Mouse (Mus musculus): Measurements from ENCODE around the gene En2. TPM values are rescaled to one million over a fixed set of nuclear protein-coding genes. Genes with fewer than 3 reads are reported as not detected.
A peak's percentile ranks its signal among the peaks of the same experiment; 100 is the strongest.

The En2 gene
- polyA plus RNA-seq, 1 experiment from 2014 or later, result not detected

- Histone ChIP-seq H3K4me3 (ENCODE audit: low read depth, low read length) (no peak overlapping the region), H3K4me2 (ENCODE audit: low read depth, low read length) (no peak overlapping the region), H3K27me3 (replicated peaks; ENCODE audit: control insufficient read depth, insufficient read depth, low read length) (peaks cover 90% of the 10 kb centered on the region), H3K9ac (ENCODE audit: low read depth, low read length) (no peak overlapping the region), H3K9me3 (ENCODE audit: control insufficient read depth, low read length) (no peaks in the 10 kb centered on the region), H3K27ac (replicated peaks; ENCODE audit: low read depth, low read length) (no peak overlapping the region), H3K36me3 (ENCODE audit: control insufficient read depth, insufficient read depth, low read length) (no peaks in the 10 kb centered on the region), H3K4me1 (ENCODE audit: control insufficient read depth, insufficient read depth, low read length) (no peaks in the 10 kb centered on the region)
- WGBS, result 8% methylated on average over 28 of the region's 28 CpGs
- no peak; the same call in 1 of the 2 replicates for ATAC-seq (ENCODE audit: low read depth)
- DNase-seq (ENCODE audit: low spot score), result no peak
Measured at GRCm38 (mm10) chr5:28124321-28125230, 40.9 kb upstream of the En2 start.

DNA sequence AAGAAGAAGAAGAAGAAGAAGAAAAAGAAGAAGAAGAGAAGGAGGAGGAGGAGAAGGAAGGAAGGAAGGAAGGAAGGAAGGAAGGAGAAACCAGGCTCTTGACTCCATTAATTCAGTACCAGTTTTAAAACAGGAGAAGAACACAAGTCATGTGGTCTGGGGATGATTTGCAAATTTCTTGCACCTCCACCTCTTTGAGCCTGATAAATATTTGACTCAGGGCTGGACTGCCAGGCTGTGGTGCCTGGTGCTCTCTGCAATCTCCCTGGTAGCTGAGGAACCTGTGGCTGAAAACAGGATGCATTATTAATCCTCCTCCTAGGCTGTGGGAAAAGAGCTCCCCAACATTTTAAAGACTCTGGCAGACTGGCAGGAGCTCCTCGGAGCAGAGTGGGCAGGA, 36.6 kb upstream of the En2 start:
- H3K4me3 ChIP-seq (ENCODE audit: low read depth, low read length), result no peak overlapping the region
- ATAC-seq (ENCODE audit: low read depth) (no peak), DNase-seq (ENCODE audit: low spot score) (no peak)
- no peak overlapping the region for H3K9ac ChIP-seq (ENCODE audit: low read depth, low read length)
- H3K27ac ChIP-seq (replicated peaks; ENCODE audit: low read depth, low read length), result no peak overlapping the region
- no peaks in the 10 kb centered on the region for H3K9me3 ChIP-seq (ENCODE audit: control insufficient read depth, low read length)
- 41% methylated on average over 1 of the region's 1 CpGs for WGBS
- H3K4me1 ChIP-seq (ENCODE audit: control insufficient read depth, insufficient read depth, low read length), result no peaks in the 10 kb centered on the region
- H3K27me3 ChIP-seq (replicated peaks; ENCODE audit: control insufficient read depth, insufficient read depth, low read length), result peaks cover 63% of the 10 kb centered on the region
- H3K4me2 ChIP-seq (ENCODE audit: low read depth, low read length), result no peak overlapping the region
- H3K36me3 ChIP-seq (ENCODE audit: control insufficient read depth, insufficient read depth, low read length), result no peaks in the 10 kb centered on the region

GRCm38 (mm10) chr5:28132231-28132630, 33.3 kb upstream of the En2 start:
- no peak overlapping the region for H3K4me3 ChIP-seq (ENCODE audit: low read depth, low read length)
- H3K36me3 ChIP-seq (ENCODE audit: control insufficient read depth, insufficient read depth, low read length), result no peaks in the 10 kb centered on the region
- H3K9ac ChIP-seq (ENCODE audit: low read depth, low read length), result no peak overlapping the region
- no peak overlapping the region for H3K27ac ChIP-seq (replicated peaks; ENCODE audit: low read depth, low read length)
- WGBS, result 87% methylated on average over 5 of the region's 5 CpGs
- H3K9me3 ChIP-seq (ENCODE audit: control insufficient read depth, low read length), result no peaks in the 10 kb centered on the region
- H3K4me2 ChIP-seq (ENCODE audit: low read depth, low read length), result no peak overlapping the region
- DNase-seq (ENCODE audit: low spot score) (no peak), ATAC-seq (ENCODE audit: low read depth) (no peak)
- peaks cover 47% of the 10 kb centered on the region for H3K27me3 ChIP-seq (replicated peaks; ENCODE audit: control insufficient read depth, insufficient read depth, low read length)
- no peaks in the 10 kb centered on the region for H3K4me1 ChIP-seq (ENCODE audit: control insufficient read depth, insufficient read depth, low read length)

DNA sequence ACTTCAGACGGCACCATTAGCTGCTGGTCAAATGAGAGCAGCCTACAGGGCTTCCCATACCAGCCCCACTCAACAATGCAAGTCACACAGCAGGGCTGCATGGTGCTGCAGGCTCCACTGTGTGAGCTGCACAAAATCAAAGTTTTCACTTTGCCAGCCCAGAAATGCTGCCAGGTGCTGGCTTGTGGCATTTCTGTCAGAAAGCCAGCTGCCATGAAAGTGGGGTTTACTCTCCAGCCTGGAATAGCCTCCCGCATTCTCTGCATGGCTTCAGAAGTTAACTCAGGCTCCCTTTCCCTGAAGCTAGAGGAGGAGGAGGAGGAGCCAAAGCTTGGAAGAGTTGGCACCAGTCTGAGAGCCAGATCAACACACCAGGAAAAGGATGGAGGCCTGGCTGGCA, 29.1 kb upstream of the En2 start:
- H3K9ac ChIP-seq (ENCODE audit: low read depth, low read length), result no peak overlapping the region
- no peaks in the 10 kb centered on the region for H3K9me3 ChIP-seq (ENCODE audit: control insufficient read depth, low read length)
- peaks cover 22% of the 10 kb centered on the region for H3K27me3 ChIP-seq (replicated peaks; ENCODE audit: control insufficient read depth, insufficient read depth, low read length)
- peak; percentile 71 for ATAC-seq (ENCODE audit: low read depth)
- no peak overlapping the region for H3K4me2 ChIP-seq (ENCODE audit: low read depth, low read length)
- no peaks in the 10 kb centered on the region for H3K4me1 ChIP-seq (ENCODE audit: control insufficient read depth, insufficient read depth, low read length)
- H3K27ac ChIP-seq (replicated peaks; ENCODE audit: low read depth, low read length), result no peak overlapping the region
- H3K36me3 ChIP-seq (ENCODE audit: control insufficient read depth, insufficient read depth, low read length), result no peaks in the 10 kb centered on the region
- no peak overlapping the region for H3K4me3 ChIP-seq (ENCODE audit: low read depth, low read length)
- DNase-seq (ENCODE audit: low spot score), result peak; percentile 43
- WGBS, result 36% methylated on average over 2 of the region's 2 CpGs

- DNase-seq (ENCODE audit: low spot score) (no peak), ATAC-seq (ENCODE audit: low read depth) (no peak)
- H3K4me3 ChIP-seq (ENCODE audit: low read depth, low read length), result no peak overlapping the region
- H3K9ac ChIP-seq (ENCODE audit: low read depth, low read length), result no peak overlapping the region
- H3K27me3 ChIP-seq (replicated peaks; ENCODE audit: control insufficient read depth, insufficient read depth, low read length), result no peaks in the 10 kb centered on the region
- H3K4me1 ChIP-seq (ENCODE audit: control insufficient read depth, insufficient read depth, low read length), result no peaks in the 10 kb centered on the region
- no peak overlapping the region for H3K27ac ChIP-seq (replicated peaks; ENCODE audit: low read depth, low read length)
- no peak overlapping the region for H3K4me2 ChIP-seq (ENCODE audit: low read depth, low read length)
- no peaks in the 10 kb centered on the region for H3K36me3 ChIP-seq (ENCODE audit: control insufficient read depth, insufficient read depth, low read length)
- no peaks in the 10 kb centered on the region for H3K9me3 ChIP-seq (ENCODE audit: control insufficient read depth, low read length)
Measured at GRCm38 (mm10) chr5:28144555-28144954, 20.9 kb upstream of the En2 start.

GRCm38 (mm10) chr5:28146018-28146417, 19.5 kb upstream of the En2 start:
- Histone ChIP-seq H3K4me2 (ENCODE audit: low read depth, low read length) (no peak overlapping the region), H3K4me1 (ENCODE audit: control insufficient read depth, insufficient read depth, low read length) (no peaks in the 10 kb centered on the region), H3K9me3 (ENCODE audit: control insufficient read depth, low read length) (no peaks in the 10 kb centered on the region), H3K27me3 (replicated peaks; ENCODE audit: control insufficient read depth, insufficient read depth, low read length) (no peaks in the 10 kb centered on the region), H3K36me3 (ENCODE audit: control insufficient read depth, insufficient read depth, low read length) (no peaks in the 10 kb centered on the region), H3K4me3 (ENCODE audit: low read depth, low read length) (no peak overlapping the region), H3K9ac (ENCODE audit: low read depth, low read length) (no peak overlapping the region), H3K27ac (replicated peaks; ENCODE audit: low read depth, low read length) (no peak overlapping the region)
- no peak for DNase-seq (ENCODE audit: low spot score)
- 78% methylated on average over 8 of the region's 8 CpGs for whole genome bisulfite sequencing
- no peak for ATAC-seq (ENCODE audit: low read depth)

DNA sequence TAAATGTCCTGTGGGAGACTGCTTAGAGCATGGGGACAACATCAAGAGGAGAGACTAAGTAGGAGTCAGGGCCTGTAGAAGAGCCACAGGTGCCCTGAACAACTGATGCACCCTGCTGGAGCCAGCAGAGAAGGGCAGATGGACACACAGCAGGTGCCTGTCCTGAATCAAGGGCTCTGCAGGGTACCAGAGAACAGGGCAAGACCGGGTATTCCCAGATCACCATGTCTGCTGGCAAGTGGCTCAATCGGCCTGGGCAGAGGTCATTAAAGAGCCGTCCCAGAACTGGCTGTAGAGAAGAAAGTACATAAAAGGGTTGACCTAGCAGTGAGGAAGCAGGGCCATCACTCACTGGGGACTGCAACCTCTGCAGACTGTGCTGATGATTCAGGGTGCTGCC, 17.0 kb upstream of the En2 start:
- Histone ChIP-seq H3K9ac (ENCODE audit: low read depth, low read length) (no peak overlapping the region), H3K4me2 (ENCODE audit: low read depth, low read length) (no peak overlapping the region), H3K27ac (replicated peaks; ENCODE audit: low read depth, low read length) (no peak overlapping the region), H3K36me3 (ENCODE audit: control insufficient read depth, insufficient read depth, low read length) (no peaks in the 10 kb centered on the region), H3K27me3 (replicated peaks; ENCODE audit: control insufficient read depth, insufficient read depth, low read length) (peaks cover 13% of the 10 kb centered on the region; the same call in 1 of the 2 replicates), H3K4me1 (ENCODE audit: control insufficient read depth, insufficient read depth, low read length) (no peaks in the 10 kb centered on the region), H3K9me3 (ENCODE audit: control insufficient read depth, low read length) (no peaks in the 10 kb centered on the region), H3K4me3 (ENCODE audit: low read depth, low read length) (no peak overlapping the region)
- no peak for ATAC-seq (ENCODE audit: low read depth)
- DNase-seq (ENCODE audit: low spot score), result no peak
- WGBS, result 34% methylated on average over 3 of the region's 3 CpGs

GRCm38 (mm10) chr5:28149436-28149835, 16.1 kb upstream of the En2 start:
- H3K36me3 ChIP-seq (ENCODE audit: control insufficient read depth, insufficient read depth, low read length), result no peaks in the 10 kb centered on the region
- H3K4me2 ChIP-seq (ENCODE audit: low read depth, low read length), result no peak overlapping the region
- ATAC-seq (ENCODE audit: low read depth) (peak; percentile 41; the same call in 1 of the 2 replicates), DNase-seq (ENCODE audit: low spot score) (no peak)
- H3K27me3 ChIP-seq (replicated peaks; ENCODE audit: control insufficient read depth, insufficient read depth, low read length), result peaks cover 21% of the 10 kb centered on the region; the same call in 1 of the 2 replicates
- 81% methylated on average over 3 of the region's 3 CpGs for WGBS
- H3K9ac ChIP-seq (ENCODE audit: low read depth, low read length), result no peak overlapping the region
- H3K27ac ChIP-seq (replicated peaks; ENCODE audit: low read depth, low read length), result no peak overlapping the region
- H3K4me1 ChIP-seq (ENCODE audit: control insufficient read depth, insufficient read depth, low read length), result no peaks in the 10 kb centered on the region
- H3K9me3 ChIP-seq (ENCODE audit: control insufficient read depth, low read length), result no peaks in the 10 kb centered on the region
- no peak overlapping the region for H3K4me3 ChIP-seq (ENCODE audit: low read depth, low read length)

Data from embryonic facial prominence, embryonic 14.5 days (tissue).